Mouse (Mus musculus) testis, adult 2 months (tissue): ENCODE results near the gene Gprin1.

Source experiments
- CTCF ChIP-seq: fragments of 200-500 bp; IDR thresholded peaks from 2 replicates; pipeline ENCODE4 v1.5.1; 2012; ENCODE audit warnings: low read depth, mild to moderate bottlenecking, inconsistent platforms, low read length, moderate library complexity; ENCODE audit not compliant: control insufficient read depth, insufficient read depth, insufficient replicate concordance
- POLR2A ChIP-seq: fragments of 200-500 bp; IDR thresholded peaks from 2 replicates; pipeline ENCODE4 v1.6.1; 2012; ENCODE audit warnings: low read depth, mild to moderate bottlenecking, inconsistent platforms, low read length, moderate library complexity; ENCODE audit not compliant: control insufficient read depth

DNA sequence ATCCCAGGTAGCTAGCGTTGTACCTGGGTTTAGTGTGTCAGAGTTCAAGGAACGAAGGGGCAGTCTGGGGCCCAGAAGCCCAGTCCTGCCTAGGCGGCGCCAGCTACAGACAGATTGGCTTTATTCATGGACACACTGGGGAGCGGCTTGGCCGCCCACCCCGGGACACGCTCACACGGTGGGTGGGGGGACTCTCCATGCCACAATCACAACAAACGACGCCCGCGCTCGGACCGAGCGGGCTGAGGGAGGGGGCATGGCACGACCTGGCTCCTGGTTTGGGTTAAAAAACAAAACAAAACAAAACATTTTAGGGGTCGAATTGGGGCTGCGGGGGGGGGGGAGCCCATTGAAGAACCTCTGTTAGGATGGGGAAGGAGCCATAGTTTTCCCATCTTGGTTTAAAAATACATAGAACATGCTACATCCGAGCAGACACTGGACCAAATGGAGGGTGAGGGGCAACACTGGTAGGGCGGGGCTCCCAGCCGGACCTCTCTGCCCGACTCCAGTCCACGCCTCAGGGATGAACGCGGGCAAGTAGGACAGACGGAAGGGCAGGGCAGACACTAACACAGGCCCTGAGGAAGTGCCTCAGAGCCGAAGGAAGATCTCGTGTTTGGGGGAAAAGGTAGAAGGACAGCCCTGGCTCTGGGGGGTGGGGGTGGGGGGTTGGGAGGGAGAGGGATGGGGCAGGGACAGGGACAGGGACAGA, 9.2 kb upstream of the Gprin1 start:
- TF ChIP-seq POLR2A, result no peak
- no peak for TF ChIP-seq CTCF
